Mouse (Mus musculus): ENCODE measurements around the gene Epha4. TPM values are rescaled to one million over a fixed set of nuclear protein-coding genes. Genes with fewer than 3 reads are reported as not detected.

The Epha4 gene
- total and polyA plus RNA-seq, 3 experiments: 0.11 TPM; not detected in 2

DNA sequence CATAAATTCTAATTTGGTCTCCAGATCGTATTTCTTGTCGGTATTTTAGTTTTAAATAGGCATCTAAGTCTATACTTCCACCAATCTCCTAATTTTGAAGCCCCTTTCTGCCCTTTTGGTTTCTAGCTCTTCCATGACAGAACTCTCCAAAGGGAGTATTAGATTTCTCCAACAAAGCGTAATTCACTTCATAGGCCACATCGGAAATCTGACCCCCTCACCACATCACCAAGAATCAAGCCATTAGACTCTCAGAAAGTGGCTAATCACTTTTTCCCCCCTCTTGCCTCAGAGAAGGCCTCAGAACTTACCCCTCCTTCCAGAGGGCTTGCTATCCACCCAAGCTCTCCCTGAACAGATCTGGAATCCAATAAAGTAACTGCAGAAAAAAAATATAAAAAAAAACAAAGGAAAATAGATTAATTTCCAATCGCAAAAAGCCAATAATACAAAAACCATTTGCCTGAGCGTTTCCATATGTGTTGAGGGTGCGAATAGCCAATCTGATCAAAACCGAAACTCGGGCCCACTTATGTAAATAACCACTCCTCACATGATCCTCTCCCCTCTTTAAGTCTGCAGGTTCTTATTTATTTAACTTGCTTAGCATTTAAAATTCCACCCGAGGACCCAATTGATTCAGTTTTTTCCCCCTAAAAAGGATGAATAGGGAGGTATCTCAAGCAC is 3.4 kb downstream of the Epha4 start:
- ATAC-seq (ENCODE audit: extremely low read depth, insufficient number of reproducible peaks, low FRiP score, poor library complexity, severe bottlenecking) (no peak), DNase-seq (ENCODE audit: low spot score) (no peak)
- no peaks in the 10 kb centered on the region for H3K4me1 ChIP-seq (ENCODE audit: insufficient read depth, low read depth, low read length)
- no peaks in the 10 kb centered on the region for H3K27me3 ChIP-seq (ENCODE audit: insufficient read depth, low read length)
- no peaks in the 10 kb centered on the region for H3K36me3 ChIP-seq (replicated peaks)
- no peak overlapping the region for H3K4me3 ChIP-seq (ENCODE audit: low read depth, low read length)
- H3K9me3 ChIP-seq (replicated peaks): peaks cover 67% of the 10 kb centered on the region
- TF ChIP-seq TAL1 (conservative IDR thresholded peaks at IDR 0.05; ENCODE audit: low read depth, low read length): no peak
- TF ChIP-seq CTCF (IDR thresholded peaks at IDR 0.05; ENCODE audit: low read depth, low read length): no peak

DNA sequence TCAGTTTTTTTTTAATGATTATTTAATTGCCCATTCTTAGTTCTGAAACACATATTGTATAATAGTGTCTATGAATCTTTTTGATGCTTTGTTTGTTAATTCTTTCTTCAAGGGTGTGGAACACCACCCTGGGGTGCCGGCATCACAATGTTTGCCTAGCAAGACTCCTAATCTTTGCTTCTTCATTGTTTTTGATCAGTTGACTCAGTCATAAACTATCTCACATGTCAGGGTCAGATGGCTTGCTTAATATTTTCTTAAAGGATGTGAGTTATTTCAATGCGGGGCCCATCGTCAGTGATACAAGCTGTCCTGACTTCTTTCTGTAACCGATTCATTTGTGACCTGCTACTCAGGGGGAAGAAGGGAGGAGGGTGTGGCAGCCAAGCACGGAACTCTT is 4.3 kb downstream of the Epha4 start:
- no peaks in the 10 kb centered on the region for H3K36me3 ChIP-seq (replicated peaks)
- DNase-seq (ENCODE audit: low spot score): no peak
- no peaks in the 10 kb centered on the region for H3K27me3 ChIP-seq (ENCODE audit: insufficient read depth, low read length)
- ATAC-seq (ENCODE audit: extremely low read depth, insufficient number of reproducible peaks, low FRiP score, poor library complexity, severe bottlenecking): no peak
- H3K4me3 ChIP-seq (ENCODE audit: low read depth, low read length): no peak overlapping the region
- TF ChIP-seq GATA2 (IDR thresholded peaks at IDR 0.05; ENCODE audit: borderline replicate concordance, low read depth, low read length) (no peak), GATA1 (IDR thresholded peaks at IDR 0.05; ENCODE audit: borderline replicate concordance, low read length) (no peak), CTCF (IDR thresholded peaks at IDR 0.05; ENCODE audit: low read depth, low read length) (no peak), TAL1 (conservative IDR thresholded peaks at IDR 0.05; ENCODE audit: low read depth, low read length) (no peak), POLR2AphosphoS5 (IDR thresholded peaks at IDR 0.05; ENCODE audit: insufficient replicate concordance, low read depth, low read length) (no peak)
- peaks cover 65% of the 10 kb centered on the region for H3K9me3 ChIP-seq (replicated peaks)
- no peaks in the 10 kb centered on the region for H3K4me1 ChIP-seq (ENCODE audit: insufficient read depth, low read depth, low read length)

DNA sequence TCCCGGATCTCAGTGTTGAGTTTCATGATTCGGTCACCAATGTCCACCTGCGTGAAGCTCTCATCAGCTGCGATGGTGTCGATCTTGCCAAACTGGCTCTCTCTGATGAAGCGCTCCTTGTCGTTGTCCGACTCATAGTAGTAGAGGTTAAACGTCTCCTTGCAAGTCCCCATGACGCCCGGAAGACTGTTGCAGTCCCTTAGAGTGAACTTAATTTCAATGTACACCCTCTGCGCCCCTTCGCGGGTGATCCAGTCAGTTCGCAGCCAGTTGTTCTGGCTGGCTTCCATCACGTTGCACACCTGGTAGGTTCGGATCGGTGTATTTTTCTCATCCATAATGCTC is 8.1 kb downstream of the Epha4 start:
- Histone ChIP-seq H3K36me3 (replicated peaks) (no peaks in the 10 kb centered on the region), H3K27me3 (ENCODE audit: insufficient read depth, low read length) (no peaks in the 10 kb centered on the region), H3K4me3 (ENCODE audit: low read depth, low read length) (no peak overlapping the region), H3K9me3 (replicated peaks) (peaks cover 62% of the 10 kb centered on the region), H3K4me1 (ENCODE audit: insufficient read depth, low read depth, low read length) (no peaks in the 10 kb centered on the region)
- TF ChIP-seq POLR2AphosphoS5 (IDR thresholded peaks at IDR 0.05; ENCODE audit: insufficient replicate concordance, low read depth, low read length) (no peak), CTCF (IDR thresholded peaks at IDR 0.05; ENCODE audit: low read depth, low read length) (no peak), GATA2 (IDR thresholded peaks at IDR 0.05; ENCODE audit: borderline replicate concordance, low read depth, low read length) (no peak), GATA1 (IDR thresholded peaks at IDR 0.05; ENCODE audit: borderline replicate concordance, low read length) (no peak), TAL1 (conservative IDR thresholded peaks at IDR 0.05; ENCODE audit: low read depth, low read length) (no peak)
- DNase-seq (ENCODE audit: low spot score): no peak
- ATAC-seq (ENCODE audit: extremely low read depth, insufficient number of reproducible peaks, low FRiP score, poor library complexity, severe bottlenecking): no peak

GRCm38 (mm10) chr1:77506038-77506855 is 8.6 kb downstream of the Epha4 start:
- Histone ChIP-seq H3K27me3 (ENCODE audit: insufficient read depth, low read length) (no peaks in the 10 kb centered on the region), H3K36me3 (replicated peaks) (no peaks in the 10 kb centered on the region), H3K4me1 (ENCODE audit: insufficient read depth, low read depth, low read length) (no peaks in the 10 kb centered on the region), H3K9me3 (replicated peaks) (peaks cover 62% of the 10 kb centered on the region), H3K4me3 (ENCODE audit: low read depth, low read length) (no peak overlapping the region)
- TF ChIP-seq POLR2AphosphoS5 (IDR thresholded peaks at IDR 0.05; ENCODE audit: insufficient replicate concordance, low read depth, low read length) (no peak), GATA1 (IDR thresholded peaks at IDR 0.05; ENCODE audit: borderline replicate concordance, low read length) (no peak), GATA2 (IDR thresholded peaks at IDR 0.05; ENCODE audit: borderline replicate concordance, low read depth, low read length) (no peak), CTCF (IDR thresholded peaks at IDR 0.05; ENCODE audit: low read depth, low read length) (no peak), TAL1 (conservative IDR thresholded peaks at IDR 0.05; ENCODE audit: low read depth, low read length) (no peak)
- DNase-seq (ENCODE audit: low spot score) (no peak), ATAC-seq (ENCODE audit: extremely low read depth, insufficient number of reproducible peaks, low FRiP score, poor library complexity, severe bottlenecking) (no peak)

DNA sequence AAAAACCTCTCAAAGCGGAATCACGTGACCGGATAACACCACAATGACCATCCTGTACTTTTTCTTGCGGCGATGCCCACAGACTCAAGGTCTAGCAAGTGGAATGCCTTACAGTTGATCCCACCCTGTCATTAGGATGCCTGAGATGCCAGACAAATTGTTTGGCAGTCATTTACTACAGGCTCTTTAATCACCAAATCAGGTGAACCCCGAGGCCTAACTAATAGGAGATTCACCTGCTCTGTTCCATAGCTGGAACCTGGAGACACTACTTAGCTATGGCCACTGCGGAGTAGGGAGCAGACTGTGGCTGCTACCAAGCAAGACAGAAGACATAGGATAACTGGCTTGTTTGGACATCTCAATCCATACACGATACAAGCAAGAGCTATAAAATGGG is 9.6 kb downstream of the Epha4 start:
- no peak for ATAC-seq (ENCODE audit: extremely low read depth, insufficient number of reproducible peaks, low FRiP score, poor library complexity, severe bottlenecking)
- Histone ChIP-seq H3K4me1 (ENCODE audit: insufficient read depth, low read depth, low read length) (no peaks in the 10 kb centered on the region), H3K36me3 (replicated peaks) (no peaks in the 10 kb centered on the region), H3K9me3 (replicated peaks) (peaks cover 58% of the 10 kb centered on the region), H3K4me3 (ENCODE audit: low read depth, low read length) (no peak overlapping the region), H3K27me3 (ENCODE audit: insufficient read depth, low read length) (no peaks in the 10 kb centered on the region)
- TF ChIP-seq GATA1 (IDR thresholded peaks at IDR 0.05; ENCODE audit: borderline replicate concordance, low read length) (no peak), POLR2AphosphoS5 (IDR thresholded peaks at IDR 0.05; ENCODE audit: insufficient replicate concordance, low read depth, low read length) (no peak), TAL1 (conservative IDR thresholded peaks at IDR 0.05; ENCODE audit: low read depth, low read length) (no peak), GATA2 (IDR thresholded peaks at IDR 0.05; ENCODE audit: borderline replicate concordance, low read depth, low read length) (no peak), CTCF (IDR thresholded peaks at IDR 0.05; ENCODE audit: low read depth, low read length) (no peak)
- DNase-seq (ENCODE audit: low spot score): no peak

DNA sequence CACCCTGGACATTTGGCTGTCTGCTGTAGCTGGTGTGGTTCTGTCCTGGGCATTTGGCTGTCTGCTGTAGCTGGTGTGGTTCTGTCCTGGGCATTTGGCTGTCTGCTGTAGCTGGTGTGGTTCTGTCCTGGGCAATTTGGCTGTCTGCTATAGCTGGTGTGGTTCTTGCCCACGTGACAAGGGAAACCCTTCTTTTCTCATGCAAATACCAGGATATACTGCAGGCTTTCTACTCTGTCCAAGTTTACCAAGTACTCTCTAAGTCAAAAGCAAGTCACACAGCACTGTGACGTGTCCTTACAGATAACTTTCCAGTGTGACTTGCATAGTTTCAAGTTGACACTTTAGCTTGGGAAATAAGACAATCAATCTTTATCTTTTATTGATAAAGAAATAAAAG is 10.1 kb downstream of the Epha4 start:
- no peaks in the 10 kb centered on the region for H3K36me3 ChIP-seq (replicated peaks)
- no peak for ATAC-seq (ENCODE audit: extremely low read depth, insufficient number of reproducible peaks, low FRiP score, poor library complexity, severe bottlenecking)

More for the DNA sequence above, 10.1 kb downstream of the Epha4 start:
- no peak for DNase-seq (ENCODE audit: low spot score)
- Histone ChIP-seq H3K27me3 (ENCODE audit: insufficient read depth, low read length) (no peaks in the 10 kb centered on the region), H3K9me3 (replicated peaks) (peaks cover 58% of the 10 kb centered on the region), H3K4me1 (ENCODE audit: insufficient read depth, low read depth, low read length) (no peaks in the 10 kb centered on the region), H3K4me3 (ENCODE audit: low read depth, low read length) (no peak overlapping the region)
- no peak for TF ChIP-seq POLR2AphosphoS5 (IDR thresholded peaks at IDR 0.05; ENCODE audit: insufficient replicate concordance, low read depth, low read length)
- TF ChIP-seq GATA2 (IDR thresholded peaks at IDR 0.05; ENCODE audit: borderline replicate concordance, low read depth, low read length): no peak
- TF ChIP-seq GATA1 (IDR thresholded peaks at IDR 0.05; ENCODE audit: borderline replicate concordance, low read length): no peak
- no peak for TF ChIP-seq CTCF (IDR thresholded peaks at IDR 0.05; ENCODE audit: low read depth, low read length)
- no peak for TF ChIP-seq TAL1 (conservative IDR thresholded peaks at IDR 0.05; ENCODE audit: low read depth, low read length)
